Mouse (Mus musculus): ENCODE results near the gene Lats2.
"Not testable (repeated sequence)": the region's sequence is repeated elsewhere in the genome, so short reads cannot be mapped to it uniquely, and the experiment has no call there.

Gene Lats2

DNA sequence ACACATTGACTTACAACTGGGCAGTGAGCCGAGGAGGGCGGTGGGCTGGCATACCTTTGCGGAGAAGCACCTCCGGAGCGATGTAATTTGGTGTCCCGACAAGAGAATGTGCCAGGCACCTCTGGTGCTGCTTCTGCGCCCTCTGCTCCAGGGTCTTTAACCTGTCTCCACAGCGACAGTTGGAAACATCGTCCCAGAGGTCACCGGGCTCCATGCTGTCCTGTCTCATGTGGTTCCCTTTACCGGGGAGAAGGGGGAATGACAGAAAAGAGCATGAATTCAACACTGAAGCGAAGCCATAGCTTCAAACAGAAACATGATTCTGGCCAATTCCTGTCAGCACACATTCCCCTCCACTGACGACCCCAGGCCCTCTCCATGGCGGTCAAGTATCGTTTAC, 62.1 kb downstream of the Lats2 start:
- no peak for DNase-seq (ENCODE audit: low read depth, low spot score)

DNA sequence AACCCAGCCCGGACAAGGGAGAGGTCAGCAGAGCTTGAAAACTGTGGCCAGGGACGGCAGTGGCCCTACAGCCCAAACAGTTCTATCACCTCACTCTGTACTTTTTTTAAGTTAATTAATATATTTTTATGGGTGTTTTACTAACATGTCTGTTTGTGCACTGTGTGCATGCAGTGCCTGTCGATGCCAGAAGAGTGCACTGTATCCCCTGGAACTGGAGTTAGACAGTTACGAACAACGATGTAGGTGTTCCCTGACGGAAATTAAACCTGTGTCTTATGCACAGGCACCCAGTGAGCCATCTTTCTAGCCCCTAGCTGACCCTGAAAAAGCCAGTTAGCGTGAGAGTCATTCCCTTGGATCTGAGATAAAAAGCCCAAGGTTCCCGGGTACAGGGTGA, 62.6 kb downstream of the Lats2 start:
- peak; percentile 65 for DNase-seq (ENCODE audit: low read depth, low spot score)

DNA sequence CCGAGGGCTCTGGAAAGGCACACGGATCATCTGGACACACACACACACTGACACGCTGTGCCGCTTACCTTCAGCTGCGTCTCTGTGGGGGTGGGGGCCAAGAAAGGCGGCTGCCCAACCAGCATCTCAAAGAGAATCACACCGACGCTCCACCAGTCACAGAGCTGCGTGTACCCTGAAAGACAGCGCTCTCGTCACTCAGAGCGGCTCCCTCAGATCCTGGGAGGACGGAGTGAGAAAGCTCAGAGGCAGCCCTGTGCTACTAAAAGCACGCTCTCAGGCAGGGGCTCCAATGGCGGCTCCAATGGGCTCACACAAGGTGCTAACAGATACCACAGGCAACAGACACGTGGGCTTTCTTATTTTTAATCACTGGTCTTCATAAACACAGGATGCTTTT, 63.9 kb downstream of the Lats2 start:
- peak; percentile 57 for DNase-seq (ENCODE audit: low read depth, low spot score)

DNA sequence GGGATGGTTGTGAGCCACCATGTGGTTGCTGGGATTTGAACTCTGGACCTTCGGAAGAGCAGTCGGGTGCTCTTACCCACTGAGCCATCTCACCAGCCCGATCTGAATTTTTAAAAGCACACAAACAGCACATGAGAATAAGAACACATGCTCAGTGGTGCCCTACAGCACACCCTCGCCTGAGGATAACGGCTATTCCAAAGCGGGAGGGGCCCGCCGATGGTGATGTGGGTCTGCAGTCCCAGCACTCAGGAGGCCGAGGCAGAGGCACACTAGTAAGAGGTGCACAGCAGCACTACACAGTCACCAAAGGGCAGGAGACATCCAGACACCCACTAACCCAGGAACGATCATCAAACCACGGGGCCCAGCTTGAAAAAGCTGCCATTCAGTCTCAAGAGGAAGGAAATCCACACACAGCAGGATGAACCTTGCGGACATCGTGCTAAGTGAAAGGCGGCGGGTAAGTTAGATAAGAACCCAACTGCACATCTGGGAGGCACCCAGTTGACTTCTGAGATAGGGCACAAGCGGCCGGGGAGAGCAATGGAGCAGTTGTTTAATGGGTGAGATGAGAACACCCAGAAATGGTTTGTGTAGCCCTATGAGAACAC, 65.6 kb downstream of the Lats2 start:
- peak; percentile 40 for DNase-seq (ENCODE audit: low read depth, low spot score)

- peak; percentile 19 for DNase-seq (ENCODE audit: low read depth, low spot score)
Measured at GRCm38 (mm10) chr14:57691316-57691715, 66.9 kb downstream of the Lats2 start.

GRCm38 (mm10) chr14:57690681-57691080, 67.5 kb downstream of the Lats2 start:
- DNase-seq (ENCODE audit: low read depth, low spot score) = no peak

DNA sequence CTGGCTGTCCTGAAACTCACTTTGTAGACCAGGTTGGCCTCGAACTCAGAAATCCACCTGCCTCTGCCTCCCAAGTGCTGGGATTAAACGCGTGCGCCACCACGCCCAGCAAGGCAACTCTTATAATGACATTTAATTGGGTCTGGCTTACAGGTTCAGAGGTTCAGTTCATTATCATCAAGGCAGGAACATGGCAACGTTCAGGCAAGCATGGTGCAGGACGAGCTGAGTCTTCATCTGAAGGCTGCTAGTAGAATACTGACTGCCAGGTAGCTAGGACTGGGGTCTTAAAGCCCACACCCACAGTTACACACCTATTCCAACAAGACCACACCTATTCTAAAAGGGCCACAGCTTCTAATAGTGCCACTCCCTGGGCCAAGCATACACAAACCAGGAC, 70.1 kb downstream of the Lats2 start:
- DNase-seq (ENCODE audit: low read depth, low spot score) = not testable (repeated sequence)

GRCm38 (mm10) chr14:57687441-57687840, 70.7 kb downstream of the Lats2 start:
- DNase-seq (ENCODE audit: low read depth, low spot score) = no peak

- DNase-seq (ENCODE audit: low read depth, low spot score) = no peak
Measured at GRCm38 (mm10) chr14:57686647-57687046, 71.5 kb downstream of the Lats2 start.

- DNase-seq (ENCODE audit: low read depth, low spot score) = peak; percentile 73
Measured at GRCm38 (mm10) chr14:57684579-57684978, 73.6 kb downstream of the Lats2 start.

GRCm38 (mm10) chr14:57682751-57683150, 75.4 kb downstream of the Lats2 start:
- no peak for DNase-seq (ENCODE audit: low read depth, low spot score)

DNA sequence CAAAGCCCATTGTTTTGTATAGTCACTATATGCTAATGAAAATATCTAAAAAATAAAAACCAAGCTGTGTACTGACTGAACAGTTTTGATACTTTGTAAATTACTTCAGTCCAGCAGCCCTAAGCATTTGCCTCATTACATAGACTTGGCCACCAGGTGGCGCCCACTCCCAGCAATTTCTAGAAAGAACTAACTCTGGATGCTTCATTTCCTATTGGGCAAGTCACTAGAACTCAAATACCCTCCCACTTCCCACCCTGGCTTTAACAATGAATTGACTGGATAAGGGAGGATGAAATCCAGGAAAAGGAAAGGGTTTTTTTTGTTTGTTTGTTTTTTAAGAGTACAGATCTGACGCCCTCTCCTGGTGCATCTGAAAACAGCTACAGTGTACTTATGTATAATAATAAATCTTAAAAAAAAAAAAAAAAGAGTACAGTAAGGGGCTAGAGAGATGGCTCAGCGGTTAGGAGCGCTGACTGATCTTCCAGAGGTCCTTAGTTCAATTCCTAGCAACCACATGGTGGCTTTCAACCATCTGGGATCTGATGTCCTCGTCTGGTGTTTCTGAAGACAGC, 78.1 kb downstream of the Lats2 start:
- peak; percentile 91 for DNase-seq (ENCODE audit: low read depth, low spot score)

DNA sequence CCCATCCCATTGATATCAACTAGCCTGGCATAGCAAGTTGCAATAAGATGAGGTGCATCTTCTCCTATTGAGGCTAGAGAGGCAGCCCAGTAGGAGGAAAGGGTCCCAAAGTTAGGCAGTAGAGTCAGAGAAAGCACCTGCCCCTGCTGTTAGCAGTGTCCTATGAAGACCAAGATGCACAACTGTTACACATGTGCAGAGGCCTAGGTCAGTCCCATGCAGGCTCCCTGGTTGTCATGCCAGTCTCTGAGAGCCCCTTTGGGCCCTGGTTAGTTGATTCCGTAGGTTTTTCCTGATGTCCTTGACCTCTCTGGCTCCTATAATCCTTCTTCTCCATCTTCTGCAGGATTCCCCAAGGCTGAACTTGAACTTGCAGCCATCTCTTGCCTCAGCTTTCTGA, 78.7 kb downstream of the Lats2 start:
- no peak for DNase-seq (ENCODE audit: low read depth, low spot score)

DNA sequence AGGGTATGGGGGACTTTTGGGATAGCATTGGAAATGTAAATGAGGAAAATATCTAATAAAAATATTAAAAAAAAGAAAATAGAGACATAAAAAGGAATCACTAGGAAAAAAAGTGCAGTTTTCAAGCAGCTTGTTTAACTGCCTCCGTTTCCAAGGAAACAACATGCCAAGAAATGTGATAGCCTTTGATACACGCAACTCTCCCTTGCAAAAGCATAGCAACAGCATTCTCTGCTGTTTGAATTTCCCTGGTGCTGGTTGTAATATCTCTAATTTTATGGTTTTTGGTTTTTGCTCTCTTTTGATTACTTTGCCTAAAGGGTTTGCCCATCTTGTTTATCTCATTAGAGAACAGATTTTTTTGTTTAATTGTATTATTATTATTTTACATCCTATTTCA, 82.7 kb downstream of the Lats2 start:
- DNase-seq (ENCODE audit: low read depth, low spot score) = no peak

DNA sequence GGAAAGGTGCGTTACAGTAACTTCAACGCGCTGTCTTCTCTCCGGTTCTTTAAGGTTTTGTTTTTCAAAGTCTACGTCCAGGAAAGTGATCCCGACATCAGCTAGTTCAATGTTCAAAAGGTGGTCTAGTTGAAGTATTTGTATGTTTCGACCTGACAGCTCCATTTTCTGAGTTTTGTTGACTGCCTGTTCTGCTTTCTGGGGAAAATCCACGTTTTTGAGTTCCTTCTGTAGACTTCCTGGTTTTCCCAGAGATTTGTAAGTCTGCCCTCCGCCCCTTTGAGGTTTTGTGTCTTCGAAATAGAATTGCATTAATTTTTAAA, 92.6 kb downstream of the Lats2 start:
- no peak for DNase-seq (ENCODE audit: low read depth, low spot score)

GRCm38 (mm10) chr14:57664822-57665627, 93.2 kb downstream of the Lats2 start, which contains the start of gene Xpo4:
Xpo4 (minus strand) TSS chr14:57665430.
- peak; percentile 88 for DNase-seq (ENCODE audit: low read depth, low spot score)

GRCm38 (mm10) chr14:57664311-57664821, 93.8 kb downstream of the Lats2 start:
- peak; percentile 52 for DNase-seq (ENCODE audit: low read depth, low spot score)

DNA sequence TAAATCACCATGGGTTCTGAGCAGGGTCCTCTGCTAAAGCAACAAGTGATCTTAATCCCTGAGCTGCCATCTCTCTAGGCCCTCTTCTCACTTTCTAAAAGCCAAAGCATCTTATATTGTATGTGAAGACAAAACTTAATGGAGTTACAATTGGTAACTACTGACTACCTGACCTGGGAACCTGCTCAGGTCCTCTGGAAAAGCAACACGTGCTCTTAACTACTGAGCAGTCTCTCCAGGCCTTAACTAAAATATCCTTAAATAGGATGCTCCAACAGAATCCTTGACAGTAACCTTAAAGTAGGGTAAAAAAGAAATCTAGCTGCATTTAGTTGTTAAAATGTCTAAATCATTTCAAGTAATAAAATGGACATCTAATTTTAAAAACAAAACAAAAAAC, 94.6 kb downstream of the Lats2 start:
- DNase-seq (ENCODE audit: low read depth, low spot score) = no peak

- DNase-seq (ENCODE audit: low read depth, low spot score) = peak; percentile 62
Measured at GRCm38 (mm10) chr14:57658301-57658700, 99.9 kb downstream of the Lats2 start.

- no peak for DNase-seq (ENCODE audit: low read depth, low spot score)
Measured at GRCm38 (mm10) chr14:57657500-57657899, 100.7 kb downstream of the Lats2 start.

DNA sequence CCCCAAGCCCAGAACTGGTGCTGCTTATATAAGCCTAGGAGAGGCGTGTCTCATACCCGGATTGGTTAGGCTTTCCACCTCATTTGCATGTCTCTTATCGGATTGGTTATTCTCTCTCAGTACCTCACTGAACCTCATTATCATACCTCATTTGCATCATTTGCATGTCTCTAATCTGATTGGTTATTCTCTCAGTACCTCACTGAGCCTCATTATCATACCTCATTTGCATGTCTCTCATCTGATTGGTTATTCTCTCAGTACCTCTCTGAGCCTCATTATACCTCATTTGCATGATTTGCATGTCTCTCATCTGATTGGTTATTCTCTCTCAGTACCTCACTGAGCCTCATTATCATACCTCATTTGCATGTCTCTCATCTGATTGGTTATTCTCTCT, 101.7 kb downstream of the Lats2 start:
- DNase-seq (ENCODE audit: low read depth, low spot score) = peak; percentile 85

DNA sequence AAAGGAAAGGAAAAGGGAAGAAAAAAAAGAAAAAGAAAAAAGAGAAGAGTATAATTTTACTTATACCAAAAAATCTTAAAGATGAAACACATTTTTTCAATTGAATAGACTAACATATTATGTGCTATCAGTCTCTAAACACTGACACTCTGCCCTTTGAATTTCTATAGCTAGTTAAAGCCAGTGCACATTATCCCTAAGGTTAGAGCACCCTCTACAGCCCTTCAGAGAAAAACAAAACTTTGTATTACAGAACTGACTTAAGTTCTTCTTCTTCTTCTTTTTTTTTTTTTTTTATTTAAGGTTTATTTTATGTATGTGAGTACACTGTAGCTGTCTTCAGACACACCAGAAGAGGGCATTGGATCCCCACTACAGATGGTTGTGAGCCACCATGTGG, 108.7 kb downstream of the Lats2 start:
- no peak for DNase-seq (ENCODE audit: low read depth, low spot score)

- DNase-seq (ENCODE audit: low read depth, low spot score) = no peak
Measured at GRCm38 (mm10) chr14:57646155-57646554, 112.0 kb downstream of the Lats2 start.

Measured in ZHBTc4 (cell line).